Mouse (Mus musculus): ENCODE results near the gene Kin.

GRCm38 (mm10) chr2:10137320-10137719, 56.9 kb downstream of the Kin start:
- TF ChIP-seq CTCF (IDR thresholded peaks at IDR 0.05) (no peak), EP300 (IDR thresholded peaks at IDR 0.05) (no peak)

All from lung, postnatal 0 days (tissue).